Mouse (Mus musculus) neutrophil, adult 83 days (primary cell): ENCODE measurements around the gene Usp17lc. TPM values are rescaled to one million over a fixed set of nuclear protein-coding genes. Genes with fewer than 3 reads are reported as not detected.

Experiments
- total RNA-seq, 2 experiments: library from RNA; stranded (reverse); gene quantifications; one replicate each; pipeline ENCODE4 v1.2.4; 2023

Gene Usp17lc
- total RNA-seq, result not detected

GRCm38 (mm10) chr7:103414772-103415171 is at the start of gene Usp17lc:
TSS of gene Usp17lc (plus strand) at chr7:103415072.

GRCm38 (mm10) chr7:103386077-103386476 is 28.8 kb upstream of the Usp17lc start, which contains the start of gene Olfr603:
TSS of gene Olfr603 (minus strand) at chr7:103386177.

GRCm38 (mm10) chr7:103445339-103445738 is 30.5 kb downstream of the Usp17lc start, which contains the start of gene Olfr605:
TSS of gene Olfr605 (minus strand) at chr7:103445439.

GRCm38 (mm10) chr7:103448746-103449145 is 33.9 kb downstream of the Usp17lc start, which contains the start of gene Olfr606:
TSS of gene Olfr606 (plus strand) at chr7:103449046.

Other genes with a start within 250 kb of the Usp17lc start
- gene Olfr591, start 236.7 kb upstream of the Usp17lc start, total RNA-seq, result not detected
- not detected for gene Olfr592, start 230.3 kb upstream of the Usp17lc start, total RNA-seq
- not detected for gene Olfr593, start 203.2 kb upstream of the Usp17lc start, total RNA-seq
- gene Olfr594, start 198.1 kb upstream of the Usp17lc start, total RNA-seq, result not detected
- not detected for gene Usp17ld, start 162.6 kb upstream of the Usp17lc start, total RNA-seq
- gene Olfr596, start 109.4 kb upstream of the Usp17lc start, total RNA-seq, result not detected
- not detected for gene Olfr597, start 98.8 kb upstream of the Usp17lc start, total RNA-seq
- not detected for gene Olfr598, start 91.5 kb upstream of the Usp17lc start, total RNA-seq
- not detected for gene Olfr599, start 79.2 kb upstream of the Usp17lc start, total RNA-seq
- not detected for gene Olfr600, start 65.4 kb upstream of the Usp17lc start, total RNA-seq
- gene Olfr601, start 52.4 kb upstream of the Usp17lc start, total RNA-seq, result not detected
- gene Olfr603, start 28.9 kb upstream of the Usp17lc start, total RNA-seq, result not detected
- not detected for gene Olfr605, start 30.4 kb downstream of the Usp17lc start, total RNA-seq
- not detected for gene Olfr606, start 34.0 kb downstream of the Usp17lc start, total RNA-seq
- gene Olfr607, start 49.1 kb downstream of the Usp17lc start, total RNA-seq, result under 1 TPM in 1 of 2 experiments, not detected in 1; 0.07 TPM
- not detected for gene Olfr608, start 54.8 kb downstream of the Usp17lc start, total RNA-seq
- not detected for gene Olfr609, start 83.0 kb downstream of the Usp17lc start, total RNA-seq
- not detected for gene Olfr610, start 97.0 kb downstream of the Usp17lc start, total RNA-seq
- not detected for gene Olfr611, start 105.8 kb downstream of the Usp17lc start, total RNA-seq
- gene Olfr612, start 127.6 kb downstream of the Usp17lc start, total RNA-seq, result not detected
- gene Olfr613, start 133.0 kb downstream of the Usp17lc start, total RNA-seq, result not detected
- gene Olfr615, start 141.0 kb downstream of the Usp17lc start, total RNA-seq, result not detected
- not detected for gene Olfr616, start 154.1 kb downstream of the Usp17lc start, total RNA-seq
- not detected for gene Olfr617, start 158.0 kb downstream of the Usp17lc start, total RNA-seq
- gene Olfr618, start 175.0 kb downstream of the Usp17lc start, total RNA-seq, result not detected
- not detected for gene Olfr619, start 185.5 kb downstream of the Usp17lc start, total RNA-seq
- not detected for gene Olfr620, start 197.5 kb downstream of the Usp17lc start, total RNA-seq
- not detected for gene Olfr622, start 227.6 kb downstream of the Usp17lc start, total RNA-seq
- gene Olfr623, start 248.6 kb downstream of the Usp17lc start, total RNA-seq, result not detected